Mouse (Mus musculus) bone marrow, adult 2 months (tissue): ENCODE data around the gene Rbm6. TPM values are rescaled to one million over a fixed set of nuclear protein-coding genes. Genes with fewer than 3 reads are reported as not detected.
A peak's percentile ranks its signal among the peaks of the same experiment; 100 is the strongest.

ENCODE experiments used
- H3K27ac ChIP-seq: fragments of 200-500 bp; 2 replicates; pipeline ENCODE4 v1.5.1; 2012; ENCODE audit warnings: low read depth, mild to moderate bottlenecking, control low read depth, inconsistent platforms, low read length; ENCODE audit not compliant: control insufficient read depth, poor library complexity, insufficient read depth
- H3K4me1 ChIP-seq: fragments of 200-500 bp; 2 replicates; pipeline ENCODE4 v1.6.1; 2011; ENCODE audit warnings: low read length; ENCODE audit not compliant: control insufficient read depth, insufficient read depth
- H3K4me3 ChIP-seq: fragments of 200-500 bp; replicated peaks from 2 replicates; pipeline ENCODE3; 2011; ENCODE audit warnings: mild to moderate bottlenecking, low read depth, low read length, control low read depth; ENCODE audit not compliant: control insufficient read depth
- CTCF ChIP-seq: fragments of 200-500 bp; IDR thresholded peaks from 2 replicates; pipeline ENCODE4 v1.5.1; 2011; ENCODE audit warnings: low read length, control low read depth; ENCODE audit not compliant: control insufficient read depth, insufficient read depth
- POLR2A ChIP-seq: fragments of 200-500 bp; IDR thresholded peaks from 2 replicates; pipeline ENCODE4 v1.6.1; 2011; ENCODE audit warnings: low read depth, mild to moderate bottlenecking, control low read depth, low read length, borderline replicate concordance; ENCODE audit not compliant: control insufficient read depth
- WGBS: fragments of 180-500 bp; shearing (Covaris S2); methylation state at CpG from one replicate; pipeline ENCODE4 v1.1.7; 2018; 5-methylcytosine and 5-hydroxymethylcytosine counted together
- polyA plus RNA-seq: library from polyadenylated mRNA; stranded (reverse); fragments of >200 nt; gene quantifications from 2 replicates; pipeline ENCODE4 v1.2.4, GENCODE M21; 2011; ENCODE audit warnings: low replicate concordance; ENCODE audit not compliant: missing spikeins, insufficient read depth, insufficient read length

Gene Rbm6
- polyA plus RNA-seq, 1 experiment: 110 TPM

DNA sequence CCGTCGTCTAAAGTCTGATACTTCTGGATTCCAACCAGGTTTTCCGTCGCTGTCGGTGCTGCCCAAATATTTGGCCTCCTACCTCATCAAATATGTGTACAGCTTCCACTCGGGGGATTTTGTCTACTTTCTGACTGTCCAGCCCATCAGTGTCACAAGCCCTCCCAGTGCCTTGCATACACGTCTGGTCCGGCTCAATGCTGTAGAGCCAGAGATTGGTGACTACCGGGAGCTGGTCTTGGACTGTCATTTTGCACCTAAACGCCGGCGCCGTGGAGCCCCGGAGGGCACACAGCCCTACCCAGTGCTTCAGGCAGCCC is 34.7 kb upstream of the Rbm6 start:
- 87% methylated on average over 14 of the region's 14 CpGs for WGBS
- no peak for TF ChIP-seq POLR2A
- no peak for TF ChIP-seq CTCF
- Histone ChIP-seq H3K27ac (no peak overlapping the region), H3K4me1 (no peaks in the 10 kb centered on the region; the same call in 1 of the 2 replicates), H3K4me3 (no peak overlapping the region)

DNA sequence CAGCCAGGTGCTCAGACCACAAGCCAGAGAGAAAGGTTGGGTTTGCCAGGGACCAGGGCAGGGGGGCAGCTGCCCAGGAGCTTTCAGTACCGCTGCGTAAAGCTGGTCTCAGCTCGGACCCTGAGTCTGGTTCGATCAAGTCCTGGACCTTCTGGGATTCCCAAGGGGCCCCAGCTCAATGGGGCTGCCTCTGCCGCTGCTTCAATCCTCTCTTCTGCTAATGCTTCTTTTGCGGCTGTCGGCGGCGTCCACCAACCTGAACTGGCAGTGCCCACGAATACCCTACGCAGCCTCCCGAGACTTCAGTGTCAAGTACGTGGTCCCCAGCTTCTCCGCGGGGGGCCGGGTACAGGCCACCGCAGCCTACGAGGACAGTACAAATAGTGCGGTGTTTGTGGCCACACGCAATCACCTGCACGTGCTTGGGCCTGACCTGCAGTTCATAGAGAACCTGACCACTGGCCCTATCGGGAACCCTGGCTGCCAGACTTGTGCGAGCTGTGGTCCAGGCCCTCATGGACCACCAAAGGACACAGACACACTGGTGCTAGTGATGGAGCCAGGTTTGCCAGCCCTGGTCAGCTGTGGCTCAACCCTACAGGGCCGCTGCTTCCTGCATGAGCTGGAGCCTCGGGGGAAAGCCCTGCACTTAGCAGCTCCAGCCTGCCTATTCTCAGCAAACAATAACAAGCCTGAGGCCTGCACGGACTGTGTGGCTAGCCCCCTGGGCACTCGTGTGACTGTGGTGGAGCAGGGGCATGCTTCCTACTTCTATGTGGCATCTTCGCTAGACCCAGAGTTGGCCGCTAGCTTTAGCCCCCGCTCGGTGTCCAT is 34.1 kb upstream of the Rbm6 start:
- WGBS: 76% methylated on average over 31 of the region's 31 CpGs
- Histone ChIP-seq H3K4me3 (no peak overlapping the region), H3K4me1 (no peaks in the 10 kb centered on the region; the same call in 1 of the 2 replicates), H3K27ac (no peak overlapping the region)
- TF ChIP-seq CTCF (no peak), POLR2A (no peak)

DNA sequence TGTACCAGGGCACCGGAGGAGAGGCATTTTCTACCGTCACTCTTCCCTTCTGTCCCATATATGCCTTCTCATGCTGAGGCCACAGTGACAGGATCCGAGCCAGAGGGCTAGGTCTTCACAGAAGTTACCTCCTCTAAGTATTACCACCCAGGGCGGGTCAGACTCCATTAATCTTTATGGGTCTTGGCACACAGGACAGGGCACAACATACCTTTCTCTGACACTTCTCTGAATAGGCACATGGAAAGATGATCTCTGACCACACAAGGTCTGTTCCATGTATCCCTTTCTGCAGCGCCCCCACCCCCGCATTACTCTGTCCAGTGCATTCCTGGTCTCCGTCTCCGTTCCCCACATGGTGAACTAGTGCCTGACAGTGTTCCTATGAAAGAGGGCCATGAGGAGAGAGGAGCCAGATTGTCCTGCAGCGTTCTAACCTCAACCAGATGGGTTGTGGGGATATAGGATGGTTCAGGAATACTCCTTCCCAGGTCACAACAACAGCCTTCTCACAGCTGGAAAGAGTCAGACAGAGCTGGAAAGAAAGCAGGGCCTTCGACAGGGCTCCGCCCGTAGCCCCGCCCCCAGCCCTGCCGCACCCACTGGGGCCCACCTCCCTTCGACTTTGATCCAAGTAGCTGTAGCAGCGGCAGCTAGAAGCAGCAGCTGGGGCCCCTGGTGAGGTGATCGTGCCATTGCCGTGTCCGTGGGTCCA is 33.4 kb upstream of the Rbm6 start, which contains the start of gene Mst1r:
Gene Mst1r, plus strand, starts transcription at position 622 of the 715 bp plus-strand sequence.
- WGBS: 36% methylated on average over 19 of the region's 19 CpGs

DNA sequence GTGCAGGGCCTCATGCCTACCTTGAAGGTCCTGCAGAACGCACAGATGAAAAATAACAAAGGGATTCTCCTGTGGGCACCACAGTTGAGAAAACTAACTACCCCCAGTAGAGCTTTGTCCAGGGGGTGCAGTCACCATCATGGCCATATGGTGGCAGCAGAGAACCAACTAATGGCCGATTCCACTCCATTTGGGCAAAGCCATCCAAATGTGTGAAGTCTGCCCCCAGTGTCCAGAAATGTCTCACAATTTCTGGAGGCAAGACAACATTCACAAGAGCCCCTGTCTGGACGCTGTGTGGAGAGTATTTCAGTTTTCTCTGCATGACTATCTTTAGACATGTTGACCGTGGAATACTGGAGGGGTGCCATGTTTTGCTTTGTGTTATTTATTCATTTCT is 31.7 kb upstream of the Rbm6 start:
- WGBS: 3% methylated on average over 4 of the region's 4 CpGs
- Histone ChIP-seq H3K4me1 (no peaks in the 10 kb centered on the region; the same call in 1 of the 2 replicates), H3K4me3 (no peak overlapping the region), H3K27ac (no peak overlapping the region)
- no peak for TF ChIP-seq POLR2A
- peak; percentile 93 for TF ChIP-seq CTCF

More for the DNA sequence above, 33.4 kb upstream of the Rbm6 start, which contains the start of gene Mst1r:
- no peak for TF ChIP-seq CTCF
- no peak for TF ChIP-seq POLR2A
- H3K27ac ChIP-seq: no peak within 1 kb of the TSS
- no peak within 1 kb of the TSS for H3K4me3 ChIP-seq
- no peaks in the 10 kb centered on the region; the same call in 1 of the 2 replicates for H3K4me1 ChIP-seq

DNA sequence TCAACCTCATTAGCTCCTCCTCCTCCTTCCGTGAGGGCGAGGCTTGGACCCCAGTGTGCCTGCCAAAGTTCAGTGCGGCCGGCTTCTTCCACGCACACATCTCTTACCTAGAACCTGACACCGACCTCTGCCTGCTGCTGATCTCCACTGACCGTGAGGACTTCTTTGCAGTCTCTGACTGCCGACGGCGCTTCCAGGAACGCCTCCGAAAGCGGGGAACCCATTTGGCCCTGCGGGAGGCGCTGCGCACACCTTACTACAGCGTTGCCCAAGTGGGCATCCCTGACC is 28.5 kb upstream of the Rbm6 start:
- TF ChIP-seq CTCF (no peak), POLR2A (no peak)
- Histone ChIP-seq H3K27ac (no peak overlapping the region), H3K4me1 (no peaks in the 10 kb centered on the region; the same call in 1 of the 2 replicates), H3K4me3 (no peak overlapping the region)
- 58% methylated on average over 17 of the region's 17 CpGs for WGBS

DNA sequence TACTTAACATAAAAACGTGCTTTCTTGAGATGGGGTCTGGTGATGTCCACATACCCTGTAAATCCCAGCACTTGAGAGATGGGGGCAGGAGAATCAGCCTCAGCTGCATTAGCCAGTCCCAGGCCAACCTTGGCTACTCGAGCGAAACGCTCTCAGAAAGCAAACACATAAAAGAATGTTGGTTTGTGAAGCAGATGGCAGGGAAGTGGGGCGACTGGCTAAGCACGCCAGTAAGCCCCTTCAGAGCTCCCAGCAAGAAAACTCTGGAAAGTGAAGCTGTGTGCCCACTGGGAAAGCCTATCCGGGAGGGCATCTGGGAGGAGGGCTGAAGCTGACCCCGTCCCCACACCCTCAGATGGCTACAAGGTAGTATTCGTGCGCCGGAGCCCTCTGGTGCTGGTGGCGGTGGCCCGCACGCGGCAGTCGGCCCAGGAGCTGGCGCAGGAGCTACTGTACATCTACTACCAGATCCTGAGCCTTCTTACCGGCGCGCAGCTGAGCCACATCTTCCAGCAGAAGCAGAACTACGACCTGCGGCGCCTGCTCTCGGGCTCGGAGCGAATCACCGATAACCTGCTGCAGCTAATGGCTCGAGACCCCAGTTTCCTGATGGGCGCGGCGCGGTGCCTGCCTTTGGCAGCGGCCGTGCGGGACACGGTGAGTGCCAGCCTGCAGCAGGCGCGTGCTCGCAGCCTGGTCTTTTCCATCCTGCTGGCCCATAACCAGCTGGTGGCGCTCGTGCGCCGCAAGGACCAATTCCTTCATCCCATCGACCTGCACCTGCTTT is 28.0 kb upstream of the Rbm6 start:
- WGBS: 37% methylated on average over 44 of the region's 44 CpGs
- H3K27ac ChIP-seq: peak overlapping the region; percentile 20; the same call in 1 of the 2 replicates
- TF ChIP-seq POLR2A (no peak), CTCF (peak; percentile 67)
- H3K4me3 ChIP-seq: no peak overlapping the region
- H3K4me1 ChIP-seq: no peaks in the 10 kb centered on the region

DNA sequence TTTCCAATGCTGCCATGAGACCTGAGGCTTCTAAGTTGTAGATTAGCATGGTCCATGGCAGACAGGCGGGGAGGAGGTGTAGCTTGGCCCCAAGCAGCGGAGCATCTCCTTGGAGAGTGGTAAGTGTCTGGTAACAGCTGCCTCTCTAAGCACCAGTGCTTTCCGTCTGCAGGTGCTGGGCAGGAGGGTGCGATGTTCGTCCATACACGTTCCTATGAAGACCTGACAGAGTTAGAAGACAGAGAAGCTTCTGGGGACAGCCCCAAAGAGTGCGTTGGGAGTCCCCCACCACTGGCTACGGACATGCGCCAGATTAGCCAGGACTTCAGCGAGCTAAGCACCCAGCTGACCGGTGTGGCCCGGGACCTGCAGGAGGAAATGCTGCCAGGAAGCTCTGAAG is 26.8 kb upstream of the Rbm6 start:
- Histone ChIP-seq H3K4me3 (no peak overlapping the region), H3K27ac (no peak overlapping the region; the same call in 1 of the 2 replicates), H3K4me1 (no peaks in the 10 kb centered on the region)
- TF ChIP-seq CTCF (no peak), POLR2A (no peak)
- WGBS: 81% methylated on average over 12 of the region's 12 CpGs

DNA sequence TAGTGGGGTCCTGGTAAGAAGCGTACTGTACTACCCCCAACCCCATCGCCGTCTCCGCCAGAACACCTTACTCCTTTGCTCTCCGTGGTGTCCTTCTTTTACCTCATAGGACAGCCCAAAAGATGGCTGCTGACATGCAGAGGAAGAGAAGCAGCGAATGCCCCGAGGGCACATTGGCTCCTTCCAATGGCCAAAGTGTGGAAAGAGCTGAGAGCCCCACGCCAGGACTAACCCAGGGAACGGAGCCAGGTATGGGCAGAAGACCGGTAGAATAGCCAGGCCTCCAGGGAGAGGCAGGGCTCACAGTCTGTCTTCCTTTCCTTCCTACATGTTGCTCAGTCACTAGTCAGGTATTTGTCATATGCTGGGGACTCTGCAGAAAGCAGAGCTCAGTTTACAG is 25.5 kb upstream of the Rbm6 start:
- TF ChIP-seq CTCF (no peak), POLR2A (no peak)
- no peaks in the 10 kb centered on the region for H3K4me1 ChIP-seq
- no peak overlapping the region for H3K27ac ChIP-seq
- 90% methylated on average over 10 of the region's 10 CpGs for WGBS
- H3K4me3 ChIP-seq: no peak overlapping the region
